Mouse (Mus musculus): Measurements from ENCODE around the gene Sfxn3. TPM values are rescaled to one million over a fixed set of nuclear protein-coding genes. Genes with fewer than 3 reads are reported as not detected.

The Sfxn3 gene
- polyA plus RNA-seq, 1 experiment from 2014 or later: 2.9 TPM

DNA sequence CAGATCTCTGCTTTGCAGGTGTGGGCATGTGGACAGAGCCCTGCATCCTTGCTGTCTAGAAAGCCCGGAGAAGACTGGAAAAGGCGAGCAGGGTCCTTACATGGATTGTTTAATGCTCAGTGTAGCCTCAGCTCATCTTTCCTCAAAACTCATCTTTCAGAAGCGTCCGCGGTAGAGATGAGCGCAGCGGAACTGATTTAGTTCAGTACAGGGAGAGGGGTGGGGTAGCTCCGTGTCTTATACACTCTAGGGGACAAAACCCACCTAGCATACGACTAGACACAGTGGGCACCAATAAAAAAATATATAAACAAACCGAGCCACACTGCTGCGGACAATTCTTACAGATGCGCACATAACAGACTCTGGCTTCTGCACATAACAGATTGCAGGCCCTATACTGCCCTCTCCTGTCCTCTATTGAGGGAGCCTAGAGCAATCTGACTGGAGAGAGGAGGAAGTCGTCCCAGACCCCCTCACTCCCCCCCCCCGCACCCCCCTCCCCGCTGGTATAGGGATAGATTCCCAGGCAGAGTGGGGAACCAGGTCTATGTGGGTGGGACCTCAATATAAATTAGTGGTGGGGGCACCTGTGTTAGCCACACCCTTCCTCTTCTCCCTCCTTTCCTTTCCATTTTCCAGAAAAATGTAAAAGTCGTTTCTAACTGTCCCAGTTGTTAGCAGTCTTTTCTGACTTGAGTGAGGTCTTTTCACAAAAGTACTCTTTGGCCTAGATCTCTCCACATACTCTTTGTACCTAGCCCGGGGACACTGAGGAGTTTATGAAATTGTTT lies 31.9 kb downstream of the Sfxn3 start:
- no peaks in the 10 kb centered on the region for H3K36me3 ChIP-seq
- DNase-seq (no peak), ATAC-seq (ENCODE audit: low read depth) (no peak)
- peaks cover 91% of the 10 kb centered on the region for H3K27me3 ChIP-seq
- H3K9ac ChIP-seq: no peak overlapping the region
- H3K9me3 ChIP-seq (replicated peaks): no peaks in the 10 kb centered on the region
- peak overlapping the region; percentile 35 for H3K4me3 ChIP-seq (replicated peaks)
- H3K27ac ChIP-seq: no peak overlapping the region
- WGBS (ENCODE audit: insufficient replicate concordance): 11% methylated on average over 17 of the region's 17 CpGs
- peak overlapping the region; percentile 53; the same call in 1 of the 2 replicates for H3K4me2 ChIP-seq
- peaks cover 61% of the 10 kb centered on the region for H3K4me1 ChIP-seq (replicated peaks)

- 3% methylated on average over 45 of the region's 45 CpGs for WGBS (ENCODE audit: insufficient replicate concordance)
- Histone ChIP-seq H3K4me1 (replicated peaks) (peaks cover 61% of the 10 kb centered on the region), H3K27me3 (peaks cover 98% of the 10 kb centered on the region), H3K9me3 (replicated peaks) (no peaks in the 10 kb centered on the region), H3K27ac (no peak overlapping the region), H3K36me3 (no peaks in the 10 kb centered on the region), H3K4me2 (peak overlapping the region; percentile 53), H3K4me3 (replicated peaks) (peak overlapping the region; percentile 35), H3K9ac (no peak overlapping the region)
- DNase-seq (no peak), ATAC-seq (ENCODE audit: low read depth) (no peak)
Observed at GRCm38 (mm10) chr19:45079769-45080515, 32.6 kb downstream of the Sfxn3 start.

- Histone ChIP-seq H3K27ac (no peak overlapping the region), H3K9me3 (replicated peaks) (no peaks in the 10 kb centered on the region), H3K9ac (no peak overlapping the region), H3K27me3 (peaks cover 98% of the 10 kb centered on the region), H3K36me3 (no peaks in the 10 kb centered on the region), H3K4me3 (replicated peaks) (peak overlapping the region; percentile 35), H3K4me2 (peak overlapping the region; percentile 53), H3K4me1 (replicated peaks) (peaks cover 55% of the 10 kb centered on the region)
- ATAC-seq (ENCODE audit: low read depth) (no peak), DNase-seq (no peak)
- 2% methylated on average over 17 of the region's 17 CpGs for WGBS (ENCODE audit: insufficient replicate concordance)
Observed at GRCm38 (mm10) chr19:45080711-45081110, 33.4 kb downstream of the Sfxn3 start.

- no peak overlapping the region for H3K27ac ChIP-seq
- H3K27me3 ChIP-seq: peaks cover 98% of the 10 kb centered on the region
- no peak overlapping the region for H3K4me2 ChIP-seq
- peak; percentile 28 for DNase-seq
- no peak for ATAC-seq (ENCODE audit: low read depth)
- H3K4me3 ChIP-seq (replicated peaks): no peak overlapping the region
- peaks cover 49% of the 10 kb centered on the region for H3K4me1 ChIP-seq (replicated peaks)
- H3K9ac ChIP-seq: no peak overlapping the region
- H3K9me3 ChIP-seq (replicated peaks): no peaks in the 10 kb centered on the region
- H3K36me3 ChIP-seq: no peaks in the 10 kb centered on the region
- under 1% methylated on average over 5 of the region's 5 CpGs for WGBS (ENCODE audit: insufficient replicate concordance)
Observed at GRCm38 (mm10) chr19:45081279-45081678, 34.0 kb downstream of the Sfxn3 start.

- H3K4me3 ChIP-seq (replicated peaks): no peak overlapping the region
- 12% methylated on average over 11 of the region's 11 CpGs for WGBS (ENCODE audit: insufficient replicate concordance)
- no peaks in the 10 kb centered on the region for H3K36me3 ChIP-seq
- no peak overlapping the region for H3K9ac ChIP-seq
- ATAC-seq (ENCODE audit: low read depth) (no peak), DNase-seq (no peak)
- H3K27ac ChIP-seq: no peak overlapping the region
- H3K4me1 ChIP-seq (replicated peaks): peaks cover 42% of the 10 kb centered on the region
- no peaks in the 10 kb centered on the region for H3K9me3 ChIP-seq (replicated peaks)
- H3K4me2 ChIP-seq: no peak overlapping the region
- H3K27me3 ChIP-seq: peaks cover 98% of the 10 kb centered on the region
Observed at GRCm38 (mm10) chr19:45081841-45082550, 34.7 kb downstream of the Sfxn3 start.

DNA sequence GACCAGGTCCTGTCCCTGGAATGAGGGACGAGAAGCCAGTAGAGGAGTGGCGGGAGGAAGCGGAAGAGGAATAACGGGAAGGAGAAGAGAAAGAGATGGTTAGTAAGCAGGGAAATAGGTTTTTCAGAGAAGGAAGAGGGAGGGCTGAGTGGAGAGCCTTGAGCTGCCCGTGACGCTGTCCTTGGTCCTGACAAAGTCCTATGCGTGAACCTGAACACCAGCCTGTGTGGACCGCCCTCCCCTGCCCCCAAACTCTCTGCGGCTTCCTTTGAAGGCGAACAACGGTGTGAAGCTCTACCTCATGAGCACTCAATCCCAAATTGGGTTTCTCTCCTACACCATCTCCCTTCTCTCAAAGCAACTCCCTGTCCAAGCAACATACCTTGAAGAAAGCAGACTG lies 50.6 kb downstream of the Sfxn3 start:
- ATAC-seq (ENCODE audit: low read depth): no peak
- Histone ChIP-seq H3K27me3 (peaks cover 12% of the 10 kb centered on the region), H3K4me1 (replicated peaks) (no peaks in the 10 kb centered on the region), H3K9ac (no peak overlapping the region), H3K4me3 (replicated peaks) (no peak overlapping the region), H3K9me3 (replicated peaks) (no peaks in the 10 kb centered on the region), H3K27ac (no peak overlapping the region), H3K36me3 (no peaks in the 10 kb centered on the region), H3K4me2 (no peak overlapping the region)
- DNase-seq: no peak
- WGBS (ENCODE audit: insufficient replicate concordance): 13% methylated on average over 11 of the region's 11 CpGs

DNA sequence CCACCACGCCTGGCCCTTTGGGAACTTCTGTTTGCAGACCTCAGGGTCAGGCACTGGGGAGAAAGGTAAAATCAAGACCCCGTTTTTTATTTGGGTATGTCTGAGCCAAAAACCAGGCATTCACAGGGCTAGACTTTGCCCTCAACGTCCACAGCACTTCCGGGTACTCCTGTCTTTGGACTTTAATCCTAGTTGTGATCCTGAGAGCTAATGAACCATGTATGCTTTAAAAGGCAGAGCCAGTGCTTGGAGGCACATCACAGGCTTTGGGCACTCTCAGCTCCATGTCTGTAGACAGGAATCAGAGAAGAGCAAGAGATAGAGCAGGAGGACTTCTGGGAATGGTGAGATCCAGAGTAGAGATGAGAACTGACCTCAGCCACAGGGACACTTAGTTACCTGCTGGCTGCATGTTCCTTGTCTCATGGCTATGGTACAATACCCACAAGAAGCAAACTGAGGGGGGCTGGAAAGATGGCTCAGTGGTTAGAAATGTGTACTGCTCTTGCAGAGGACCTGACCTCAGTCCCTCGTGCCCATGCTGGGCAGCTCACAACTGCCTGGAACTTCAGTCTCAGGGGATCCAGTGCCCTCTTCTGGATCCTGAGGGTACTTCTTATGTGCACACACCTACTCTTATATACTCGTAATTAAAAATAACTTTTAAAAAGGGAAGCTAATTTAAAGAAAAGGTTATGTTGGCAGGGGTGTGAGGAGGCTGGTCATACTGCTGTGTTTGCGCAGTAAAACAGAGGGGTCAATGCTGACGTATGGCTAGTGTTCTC lies 53.4 kb downstream of the Sfxn3 start:
- Histone ChIP-seq H3K27me3 (peaks cover 38% of the 10 kb centered on the region), H3K9me3 (replicated peaks) (no peaks in the 10 kb centered on the region), H3K36me3 (no peaks in the 10 kb centered on the region), H3K4me3 (replicated peaks) (no peak overlapping the region), H3K27ac (no peak overlapping the region), H3K4me1 (replicated peaks) (no peaks in the 10 kb centered on the region), H3K4me2 (no peak overlapping the region), H3K9ac (no peak overlapping the region)
- 50% methylated on average over 8 of the region's 8 CpGs for WGBS (ENCODE audit: insufficient replicate concordance)
- DNase-seq (no peak), ATAC-seq (ENCODE audit: low read depth) (no peak)

- H3K27me3 ChIP-seq: peaks cover 44% of the 10 kb centered on the region
- H3K27ac ChIP-seq: no peak overlapping the region
- H3K4me1 ChIP-seq (replicated peaks): no peaks in the 10 kb centered on the region
- ATAC-seq (ENCODE audit: low read depth) (no peak), DNase-seq (no peak)
- no peak overlapping the region for H3K4me2 ChIP-seq
- H3K36me3 ChIP-seq: no peaks in the 10 kb centered on the region
- no peaks in the 10 kb centered on the region for H3K9me3 ChIP-seq (replicated peaks)
- 12% methylated on average over 1 of the region's 1 CpGs for WGBS (ENCODE audit: insufficient replicate concordance)
- no peak overlapping the region for H3K4me3 ChIP-seq (replicated peaks)
- no peak overlapping the region for H3K9ac ChIP-seq
Observed at GRCm38 (mm10) chr19:45105591-45105990, 58.3 kb downstream of the Sfxn3 start.

Other genes with a start within 250 kb of the Sfxn3 start
- gene Slf2, start 116.4 kb upstream of the Sfxn3 start, polyA plus RNA-seq (2015; fragmentation: Nextera tagmentation; extraction: Ambion mirVana): 12.6 and 17.7 TPM in 2 replicates
- gene Sema4g, start 58.4 kb upstream of the Sfxn3 start, polyA plus RNA-seq (2015; fragmentation: Nextera tagmentation; extraction: Ambion mirVana): 2.2 and 2.5 TPM in 2 replicates
- gene Twnk, start 41.8 kb upstream of the Sfxn3 start, polyA plus RNA-seq (2015; fragmentation: Nextera tagmentation; extraction: Ambion mirVana): 13.2 and 14.3 TPM in 2 replicates
- 40.2 and 42.4 TPM in 2 replicates for gene Mrpl43, start 41.1 kb upstream of the Sfxn3 start, polyA plus RNA-seq (2015; fragmentation: Nextera tagmentation; extraction: Ambion mirVana)
- gene Lzts2, start 33.1 kb upstream of the Sfxn3 start, polyA plus RNA-seq (2015; fragmentation: Nextera tagmentation; extraction: Ambion mirVana): 6.9 and 8.3 TPM in 2 replicates
- gene Pdzd7, start 1.8 kb upstream of the Sfxn3 start, polyA plus RNA-seq (2015; fragmentation: Nextera tagmentation; extraction: Ambion mirVana): not detected in 2 replicates
- gene Kazald1, start 27.7 kb downstream of the Sfxn3 start, polyA plus RNA-seq (2015; fragmentation: Nextera tagmentation; extraction: Ambion mirVana): 0.25 and 0.29 TPM in 2 replicates
- gene Tlx1, start 103.2 kb downstream of the Sfxn3 start, polyA plus RNA-seq (2015; fragmentation: Nextera tagmentation; extraction: Ambion mirVana): not detected in 2 replicates
- gene Lbx1, start 188.3 kb downstream of the Sfxn3 start, polyA plus RNA-seq (2015; fragmentation: Nextera tagmentation; extraction: Ambion mirVana): 0.05 TPM in 1 of 2 replicates, not detected in the other